Comparison of ENCODE assay signal across 8 mouse cellular contexts in genomic region chr5:110879042-110879441, GRCm38 (mm10). TPM values are rescaled to one million over a fixed set of nuclear protein-coding genes. Genes with fewer than 3 reads are reported as not detected.
DNase-seq lines count a peak whose midpoint lies in the region; ATAC-seq and TF ChIP-seq lines count a peak whose summit lies in the region.

No protein-coding gene starts in this region.

- peak overlapping the region; percentile 88 for H3K27ac ChIP-seq in embryonic facial prominence, embryonic 14.5 days (replicated peaks; ENCODE audit: low read depth, low read length)
- H3K27ac ChIP-seq in intestine, postnatal 0 days (ENCODE audit: low read depth, low read length) = peak overlapping the region; percentile 30; the same call in 1 of the 2 replicates
- H3K27ac ChIP-seq in neural tube, embryonic 14.5 days (ENCODE audit: low read depth, low read length) = peak overlapping the region; percentile 36

- TF ChIP-seq POLR2A in lung, adult 2 months (IDR thresholded peaks at IDR 0.05; ENCODE audit: borderline replicate concordance, extremely low read depth, low read depth, low read length) = no peak

- H3K4me1 ChIP-seq in lung, adult 2 months (ENCODE audit: control insufficient read depth, insufficient read depth, low read length) = no peaks in the 10 kb centered on the region
- peaks cover 15% of the 10 kb centered on the region for H3K4me1 ChIP-seq in embryonic facial prominence, embryonic 14.5 days (ENCODE audit: control insufficient read depth, insufficient read depth, low read length)
- no peaks in the 10 kb centered on the region for H3K4me1 ChIP-seq in intestine, postnatal 0 days (replicated peaks; ENCODE audit: control insufficient read depth, insufficient read depth, low read length)
- H3K4me1 ChIP-seq in neural tube, embryonic 14.5 days (ENCODE audit: control insufficient read depth, insufficient read depth, low read length) = peaks cover 8% of the 10 kb centered on the region

- ATAC-seq in embryonic facial prominence, embryonic 14.5 days (ENCODE audit: low read depth) = no peak
- ATAC-seq in intestine, postnatal 0 days = no peak
- ATAC-seq in neural tube, embryonic 14.5 days (ENCODE audit: low read depth) = 0 out of 2 replicates have a peak, but pooled peaks have one; percentile 3

- intact Hi-C loops in left cerebral cortex, postnatal 10 days (cut with DNase I) = no loop called here

- peak overlapping the region; percentile 83 for H3K4me2 ChIP-seq in embryonic facial prominence, embryonic 14.5 days (ENCODE audit: low read depth, low read length)
- H3K4me2 ChIP-seq in intestine, postnatal 0 days (replicated peaks; ENCODE audit: low read depth) = peak overlapping the region; percentile 77
- peak overlapping the region; percentile 85 for H3K4me2 ChIP-seq in neural tube, embryonic 14.5 days (ENCODE audit: low read depth, low read length)

- peak overlapping the region; percentile 95 for H3K4me3 ChIP-seq in lung, adult 2 months (replicated peaks; ENCODE audit: extremely low read depth, low read depth, low read length)
- peak overlapping the region; percentile 87 for H3K4me3 ChIP-seq in embryonic facial prominence, embryonic 14.5 days (ENCODE audit: low read depth, low read length)
- H3K4me3 ChIP-seq in intestine, postnatal 0 days (ENCODE audit: low read depth, low read length) = peak overlapping the region; percentile 58
- H3K4me3 ChIP-seq in neural tube, embryonic 14.5 days (ENCODE audit: low read depth, low read length) = peak overlapping the region; percentile 81

- 65% methylated on average over 7 of the region's 7 CpGs for WGBS in lung, adult 2 months
- 62% methylated on average over 7 of the region's 7 CpGs for WGBS in embryonic facial prominence, embryonic 14.5 days
- 63% methylated on average over 7 of the region's 7 CpGs for WGBS in intestine, postnatal 0 days
- 71% methylated on average over 7 of the region's 7 CpGs for WGBS in neural tube, embryonic 14.5 days

- TF ChIP-seq CTCF in lung, adult 2 months (IDR thresholded peaks at IDR 0.05; ENCODE audit: insufficient read depth, low read length) = no peak
- no peak for TF ChIP-seq CTCF in intestine, postnatal 0 days (IDR thresholded peaks at IDR 0.05; ENCODE audit: low read depth)

- peak overlapping the region; percentile 94 for H3K9ac ChIP-seq in embryonic facial prominence, embryonic 14.5 days (ENCODE audit: low read depth, low read length)
- peak overlapping the region; percentile 75 for H3K9ac ChIP-seq in intestine, postnatal 0 days (ENCODE audit: low read depth, low read length)
- peak overlapping the region; percentile 89 for H3K9ac ChIP-seq in neural tube, embryonic 14.5 days (replicated peaks; ENCODE audit: low read depth, low read length)

- H3K36me3 ChIP-seq in embryonic facial prominence, embryonic 14.5 days (ENCODE audit: control insufficient read depth, insufficient read depth, low read length) = peaks cover 3% of the 10 kb centered on the region; the same call in 1 of the 2 replicates
- H3K36me3 ChIP-seq in intestine, postnatal 0 days (ENCODE audit: control insufficient read depth, insufficient read depth) = no peaks in the 10 kb centered on the region; the same call in 1 of the 2 replicates
- no peaks in the 10 kb centered on the region for H3K36me3 ChIP-seq in neural tube, embryonic 14.5 days (ENCODE audit: control insufficient read depth, insufficient read depth, low read length)

- H3K27me3 ChIP-seq in embryonic facial prominence, embryonic 14.5 days (replicated peaks; ENCODE audit: control insufficient read depth, insufficient read depth, low read length) = no peaks in the 10 kb centered on the region
- no peaks in the 10 kb centered on the region for H3K27me3 ChIP-seq in intestine, postnatal 0 days (replicated peaks; ENCODE audit: control insufficient read depth, insufficient read depth, low read length)
- H3K27me3 ChIP-seq in neural tube, embryonic 14.5 days (ENCODE audit: control insufficient read depth, insufficient read depth, low read length) = no peaks in the 10 kb centered on the region

- DNase-seq in lung, adult 2 months = no peak
- DNase-seq in lung, postnatal 25 days (ENCODE audit: low spot score) = no peak
- no peak for DNase-seq in embryonic facial prominence, embryonic 14.5 days (ENCODE audit: low spot score)
- no peak for DNase-seq in left cerebral cortex, postnatal 10 days (ENCODE audit: extremely low spot score in 1 of 2, low spot score in 2 of 2)
- DNase-seq in cerebellum, adult 18-20 months = no peak
- DNase-seq in layer of hippocampus, adult 9-11 months = no peak

- H3K9me3 ChIP-seq in embryonic facial prominence, embryonic 14.5 days (ENCODE audit: control insufficient read depth, low read length) = no peaks in the 10 kb centered on the region
- H3K9me3 ChIP-seq in intestine, postnatal 0 days (ENCODE audit: control insufficient read depth) = no peaks in the 10 kb centered on the region
- H3K9me3 ChIP-seq in neural tube, embryonic 14.5 days (ENCODE audit: control insufficient read depth, low read length) = no peaks in the 10 kb centered on the region

RNA-seq across cellular contexts. Expression of gene Ttc28, which starts 0.6 kb away (rescaled TPM):
- 14.4 and 16.6 TPM in 2 replicates for polyA plus RNA-seq in lung, adult 2 months (2012; rRNA removed)
- polyA plus RNA-seq in embryonic facial prominence, embryonic 14.5 days (2014; fragmentation: Nextera tagmentation; extraction: Ambion mirVana) = 17.4 and 19.0 TPM in 2 replicates
- polyA plus RNA-seq in intestine, postnatal 0 days (2015; fragmentation: Nextera tagmentation; extraction: Ambion mirVana) = 2.9 and 3.4 TPM in 2 replicates
- polyA plus RNA-seq in neural tube, embryonic 14.5 days (2014; fragmentation: Nextera tagmentation; extraction: Ambion mirVana) = 33.5 and 37.6 TPM in 2 replicates
- total RNA-seq in left cerebral cortex, postnatal 10 days (2021) = 10 to 100 TPM; 22.3 to 30.9 TPM

RNA-seq across cellular contexts. Expression of gene Chek2, which starts 39.3 kb away (rescaled TPM):
- 3.3 and 4.4 TPM in 2 replicates for polyA plus RNA-seq in lung, adult 2 months (2012; rRNA removed)
- polyA plus RNA-seq in embryonic facial prominence, embryonic 14.5 days (2014; fragmentation: Nextera tagmentation; extraction: Ambion mirVana) = 14.1 and 14.6 TPM in 2 replicates
- 10.5 and 12.2 TPM in 2 replicates for polyA plus RNA-seq in intestine, postnatal 0 days (2015; fragmentation: Nextera tagmentation; extraction: Ambion mirVana)
- polyA plus RNA-seq in neural tube, embryonic 14.5 days (2014; fragmentation: Nextera tagmentation; extraction: Ambion mirVana) = 3.6 and 4.3 TPM in 2 replicates
- total RNA-seq in left cerebral cortex, postnatal 10 days (2021) = 1 to 10 TPM; 1.2 to 2.0 TPM

RNA-seq across cellular contexts. Expression of gene Hscb, which starts 39.5 kb away (rescaled TPM):
- polyA plus RNA-seq in lung, adult 2 months (2012; rRNA removed) = 13.5 and 15.5 TPM in 2 replicates
- polyA plus RNA-seq in embryonic facial prominence, embryonic 14.5 days (2014; fragmentation: Nextera tagmentation; extraction: Ambion mirVana) = 19.6 TPM in 2 replicates
- 50.0 and 52.2 TPM in 2 replicates for polyA plus RNA-seq in intestine, postnatal 0 days (2015; fragmentation: Nextera tagmentation; extraction: Ambion mirVana)
- 7.9 and 9.2 TPM in 2 replicates for polyA plus RNA-seq in neural tube, embryonic 14.5 days (2014; fragmentation: Nextera tagmentation; extraction: Ambion mirVana)
- 10 to 100 TPM in 1 of 2 experiments, 1 to 10 TPM in 1; 9.3 to 10.3 TPM for total RNA-seq in left cerebral cortex, postnatal 10 days (2021)

Comparison
In these comparisons a context has a peak if more than half of its experiments do, and no peak if none do; other contexts are left out.
1. H3K27ac ChIP-seq: peak in every context shown above with its lines; median percentile 88 in embryonic facial prominence, embryonic 14.5 days; 36 in neural tube, embryonic 14.5 days; 30 in intestine, postnatal 0 days.